Mouse (Mus musculus) megakaryocyte, embryonic 14.5 days (primary cell): ENCODE measurements around the gene Samd4b. TPM values are rescaled to one million over a fixed set of nuclear protein-coding genes. Genes with fewer than 3 reads are reported as not detected.

Experiments
- H3K27me3 ChIP-seq: replicated peaks from 2 replicates; pipeline ENCODE3; 2012; ENCODE audit warnings: inconsistent platforms
- H3K36me3 ChIP-seq: replicated peaks from 2 replicates; pipeline ENCODE3; 2012; ENCODE audit warnings: low read length, inconsistent platforms, mixed read lengths
- H3K4me1 ChIP-seq: 2 replicates; pipeline ENCODE4 v1.6.1; 2012; ENCODE audit warnings: inconsistent platforms
- H3K4me3 ChIP-seq: replicated peaks from 2 replicates; pipeline ENCODE3; 2012; ENCODE audit warnings: moderate library complexity, mild to moderate bottlenecking, inconsistent platforms
- H3K9me3 ChIP-seq: 2 replicates; pipeline ENCODE4 v1.6.1; 2012; ENCODE audit warnings: inconsistent platforms
- FLI1 ChIP-seq: IDR thresholded peaks from 2 replicates; pipeline ENCODE4 v1.6.1; 2012; ENCODE audit warnings: low read length, inconsistent platforms, mixed read lengths
- GATA1 ChIP-seq: IDR thresholded peaks from 3 replicates; pipeline ENCODE4 v1.6.1; 2012; ENCODE audit warnings: mixed read lengths, low read length, inconsistent platforms, borderline replicate concordance
- polyA plus RNA-seq: library from polyadenylated mRNA; stranded (reverse); fragments of >175 nt; gene quantifications from 2 replicates; pipeline ENCODE4 v1.2.3, GENCODE M21; 2012; ENCODE audit warnings: low replicate concordance; ENCODE audit not compliant: insufficient read depth

The Samd4b gene
- polyA plus RNA-seq, 1 experiment: 125 TPM

DNA sequence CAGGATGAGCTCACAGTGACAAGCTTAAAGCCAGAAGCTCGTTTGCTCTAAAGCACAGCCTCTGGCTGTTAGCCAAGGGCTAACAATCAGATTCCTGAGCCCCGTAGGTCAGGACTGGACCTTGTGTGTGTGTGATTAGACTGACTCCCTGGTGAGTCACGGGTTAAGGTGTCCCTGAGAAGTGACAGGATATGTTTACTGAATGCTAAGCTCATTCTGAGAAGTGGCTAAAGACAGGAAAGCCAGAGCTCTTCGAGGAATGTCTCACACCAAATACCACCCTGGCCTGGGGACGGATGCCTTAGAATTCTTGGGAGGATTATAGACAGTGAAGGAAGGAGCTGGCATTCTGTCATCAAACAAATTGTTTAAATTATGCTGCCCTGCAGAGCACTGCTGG, 240.0 kb downstream of the Samd4b start:
- H3K4me3 ChIP-seq: no peak overlapping the region
- TF ChIP-seq GATA1 (no peak), FLI1 (no peak)
- peaks cover 57% of the 10 kb centered on the region for H3K36me3 ChIP-seq
- peaks cover 19% of the 10 kb centered on the region for H3K27me3 ChIP-seq
- no peaks in the 10 kb centered on the region for H3K9me3 ChIP-seq
- peaks cover 35% of the 10 kb centered on the region for H3K4me1 ChIP-seq

DNA sequence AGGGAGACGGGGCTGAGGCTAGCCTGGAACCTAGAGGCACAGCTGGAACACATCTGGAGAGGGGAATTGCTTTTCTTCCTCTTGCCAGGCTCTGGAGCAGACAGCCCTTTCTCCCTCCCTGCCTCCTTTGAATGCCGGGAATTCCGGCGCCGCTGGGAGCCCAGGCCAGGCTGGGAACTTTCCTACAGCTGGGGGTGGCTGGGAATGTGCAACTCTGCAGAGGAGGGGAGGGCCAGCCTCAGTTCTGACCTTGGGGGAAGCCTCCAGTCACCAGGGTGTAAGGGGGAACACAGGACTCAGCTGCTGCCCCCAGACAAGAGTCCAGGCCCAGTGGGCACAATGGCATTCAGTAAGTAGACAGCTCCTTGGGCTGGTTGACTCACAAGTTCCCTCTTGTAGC, 241.0 kb downstream of the Samd4b start:
- Histone ChIP-seq H3K36me3 (peaks cover 58% of the 10 kb centered on the region), H3K27me3 (peaks cover 12% of the 10 kb centered on the region), H3K9me3 (no peaks in the 10 kb centered on the region), H3K4me3 (no peak overlapping the region), H3K4me1 (peaks cover 38% of the 10 kb centered on the region)
- TF ChIP-seq GATA1 (no peak), FLI1 (no peak)

DNA sequence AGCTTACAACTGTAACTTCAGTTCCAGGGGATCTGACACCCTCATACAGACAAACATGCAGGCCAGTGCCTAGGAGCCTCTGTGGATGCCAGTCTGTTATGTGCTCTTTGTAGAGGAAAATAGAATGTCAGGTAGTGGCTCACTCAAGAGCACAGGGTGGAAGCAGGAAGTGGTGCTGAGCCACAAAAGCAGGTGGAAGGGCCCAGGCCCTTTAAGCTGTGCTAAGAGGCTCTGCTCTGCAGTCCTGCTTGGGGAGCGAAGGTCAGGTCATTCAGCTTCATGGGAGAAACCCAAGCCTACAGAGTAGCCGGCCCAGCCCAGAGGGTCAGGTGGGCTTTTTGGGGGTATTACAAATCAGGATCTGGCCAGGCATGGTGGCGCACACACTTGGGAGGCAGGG, 242.7 kb downstream of the Samd4b start:
- peaks cover 48% of the 10 kb centered on the region for H3K36me3 ChIP-seq
- peaks cover 43% of the 10 kb centered on the region for H3K4me1 ChIP-seq
- TF ChIP-seq GATA1 (no peak), FLI1 (no peak)
- H3K9me3 ChIP-seq: no peaks in the 10 kb centered on the region
- H3K4me3 ChIP-seq: no peak overlapping the region
- H3K27me3 ChIP-seq: peaks cover 4% of the 10 kb centered on the region

DNA sequence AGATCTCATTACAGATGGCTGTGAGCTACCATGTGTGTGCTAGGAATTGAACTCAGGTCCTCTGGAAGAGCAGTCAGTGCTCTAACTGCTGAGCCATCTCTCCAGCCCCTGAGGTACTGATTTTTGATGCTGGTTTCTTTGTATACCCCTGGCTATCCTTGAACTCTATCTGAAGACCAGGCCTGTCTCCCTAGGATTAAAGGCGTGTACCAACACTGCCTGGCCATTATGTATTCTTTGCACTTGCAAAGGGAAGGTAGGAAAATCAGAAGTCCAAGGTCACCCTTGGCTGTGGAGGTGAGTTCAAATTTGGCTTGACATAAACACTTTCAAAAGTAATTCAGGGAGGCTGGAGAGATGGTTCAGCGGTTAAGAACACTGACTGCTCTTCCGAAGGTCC, 243.3 kb downstream of the Samd4b start:
- peaks cover 49% of the 10 kb centered on the region for H3K4me1 ChIP-seq
- no peak overlapping the region for H3K4me3 ChIP-seq
- TF ChIP-seq GATA1 (no peak), FLI1 (no peak)
- peaks cover 42% of the 10 kb centered on the region for H3K36me3 ChIP-seq
- H3K9me3 ChIP-seq: no peaks in the 10 kb centered on the region
- H3K27me3 ChIP-seq: peaks cover 4% of the 10 kb centered on the region

DNA sequence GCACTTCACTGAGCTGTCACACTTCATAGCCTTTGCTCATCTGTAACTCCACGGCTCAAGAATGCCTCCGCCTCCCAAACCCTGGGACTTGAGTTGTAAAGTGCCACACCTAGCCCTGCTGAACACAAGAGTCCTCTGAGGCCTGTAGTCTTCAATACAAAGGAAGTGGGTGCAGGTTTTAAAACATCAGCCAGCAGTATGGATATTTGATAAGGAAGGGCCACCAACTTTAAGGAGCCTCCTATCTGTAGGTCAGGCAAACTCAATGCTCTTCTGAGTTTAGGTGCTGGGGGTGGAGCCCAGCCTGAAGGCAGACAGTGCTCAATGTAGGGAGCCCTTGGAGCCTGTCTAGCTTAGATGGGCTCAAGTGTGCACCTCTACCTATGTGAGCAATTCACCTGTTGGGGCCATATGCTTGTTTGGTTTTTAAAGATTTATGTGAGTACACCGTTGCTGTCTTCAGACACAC, 243.8 kb downstream of the Samd4b start:
- TF ChIP-seq FLI1: no peak
- TF ChIP-seq GATA1: no peak
- Histone ChIP-seq H3K27me3 (peaks cover 4% of the 10 kb centered on the region), H3K4me3 (no peak overlapping the region), H3K9me3 (no peaks in the 10 kb centered on the region), H3K36me3 (peaks cover 39% of the 10 kb centered on the region), H3K4me1 (peaks cover 54% of the 10 kb centered on the region)

DNA sequence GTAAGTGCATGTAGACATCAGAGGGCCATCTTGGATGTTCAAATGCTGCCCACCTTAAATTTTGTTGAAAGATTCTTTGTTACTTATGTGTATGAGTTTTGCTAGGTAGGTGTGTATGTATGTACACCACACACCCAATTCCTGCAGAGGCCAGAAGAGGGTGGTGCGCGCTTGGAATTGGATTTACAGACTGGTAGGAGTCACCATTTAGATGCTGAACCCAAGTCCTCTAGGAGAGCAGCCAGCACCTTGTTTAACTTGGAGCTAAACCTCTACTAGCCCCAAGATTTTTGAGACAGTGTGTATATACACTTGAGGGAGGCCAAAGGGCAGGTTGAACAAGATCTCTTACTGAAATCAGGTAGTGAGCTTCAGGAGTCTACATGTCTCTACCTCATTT, 244.7 kb downstream of the Samd4b start:
- Histone ChIP-seq H3K9me3 (no peaks in the 10 kb centered on the region), H3K36me3 (peaks cover 37% of the 10 kb centered on the region), H3K4me3 (no peak overlapping the region), H3K27me3 (peaks cover 2% of the 10 kb centered on the region), H3K4me1 (peaks cover 54% of the 10 kb centered on the region)
- TF ChIP-seq FLI1: no peak
- TF ChIP-seq GATA1: no peak

DNA sequence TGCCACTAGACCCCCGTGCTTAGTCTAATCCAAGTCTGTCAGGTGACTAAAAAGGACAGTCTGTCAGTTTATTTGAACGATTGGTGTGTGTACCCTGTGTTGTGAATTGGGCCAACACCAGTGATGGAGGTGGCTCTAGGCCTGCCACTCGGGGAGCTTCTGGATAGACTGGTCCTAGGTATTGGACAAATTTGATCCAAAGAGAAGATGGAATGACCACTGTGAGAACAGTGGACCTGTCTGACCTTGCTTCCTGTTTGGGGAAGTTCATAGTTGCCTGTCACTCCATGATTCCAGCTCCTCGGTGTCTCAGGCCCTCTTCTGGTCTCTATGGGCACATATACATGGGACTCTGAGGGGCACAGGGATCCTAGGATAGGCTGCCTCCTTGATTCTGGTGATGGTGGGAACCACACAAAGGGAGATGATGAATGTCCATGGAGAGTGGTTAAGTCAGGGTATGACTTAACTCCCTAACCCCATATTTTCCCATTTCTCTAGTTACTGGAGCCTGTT, 246.2 kb downstream of the Samd4b start:
- peaks cover 37% of the 10 kb centered on the region for H3K36me3 ChIP-seq
- peaks cover 45% of the 10 kb centered on the region for H3K4me1 ChIP-seq
- TF ChIP-seq GATA1: no peak
- TF ChIP-seq FLI1: no peak
- no peaks in the 10 kb centered on the region for H3K9me3 ChIP-seq
- peak overlapping the region; percentile 99 for H3K4me3 ChIP-seq
- H3K27me3 ChIP-seq: no peaks in the 10 kb centered on the region

DNA sequence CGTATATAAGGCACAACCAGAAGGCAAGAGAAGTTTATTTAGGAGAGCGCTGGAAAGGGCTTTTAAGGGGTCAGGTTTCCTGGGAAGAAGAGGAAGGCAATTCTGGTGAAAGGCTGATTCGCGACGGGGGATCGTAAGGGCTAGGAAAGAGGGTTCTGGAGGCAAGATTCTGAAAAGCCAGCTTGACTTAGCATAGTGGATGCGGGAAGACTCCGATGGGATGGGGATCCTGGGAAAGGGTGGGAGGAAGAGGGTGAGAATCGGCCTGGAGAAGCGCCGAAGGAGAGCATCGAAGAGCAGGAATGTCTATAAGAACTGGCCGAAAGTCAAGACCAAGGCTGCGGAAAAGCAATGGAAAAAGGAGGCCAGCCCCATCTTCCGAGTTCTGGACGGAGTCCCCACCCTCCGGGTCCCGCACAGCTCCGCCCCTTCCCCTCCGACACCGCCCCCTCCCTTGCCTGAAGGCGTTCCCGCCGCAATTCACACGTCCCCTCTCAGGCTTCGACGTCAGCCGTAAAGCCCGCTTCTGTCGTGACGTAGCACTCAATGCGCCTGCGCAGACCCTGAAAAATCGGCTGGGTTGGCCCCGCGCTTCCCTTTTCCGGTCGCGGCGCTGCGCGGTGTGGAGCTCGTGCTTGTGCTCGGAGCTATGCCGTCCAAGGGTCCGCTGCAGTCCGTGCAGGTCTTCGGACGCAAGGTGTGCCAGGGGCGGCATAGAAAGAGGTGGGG, 247.6 kb downstream of the Samd4b start, which contains the start of gene Rps16:
Rps16 (plus strand) TSS at position 498 of the 729 bp plus-strand sequence.
- TF ChIP-seq GATA1: no peak
- TF ChIP-seq FLI1: peak; percentile 56; the same call in 1 of the 2 replicates
- H3K4me3 ChIP-seq: peak within 1 kb of the TSS; percentile 99

More for the DNA sequence above, 247.6 kb downstream of the Samd4b start, which contains the start of gene Rps16:
- peaks cover 43% of the 10 kb centered on the region for H3K4me1 ChIP-seq
- H3K36me3 ChIP-seq: peaks cover 36% of the 10 kb centered on the region
- H3K9me3 ChIP-seq: no peaks in the 10 kb centered on the region
- no peaks in the 10 kb centered on the region for H3K27me3 ChIP-seq

Other genes starting within 250 kb of the Samd4b start
- 495 and 2,789 TPM in 2 replicates for gene Rps16, start 247.5 kb downstream of the Samd4b start, polyA plus RNA-seq
- 13.5 and 26.9 TPM in 2 replicates for gene Plekhg2, start 225.5 kb downstream of the Samd4b start, polyA plus RNA-seq
- 159 and 225 TPM in 2 replicates for gene Zfp36, start 217.9 kb downstream of the Samd4b start, polyA plus RNA-seq
- 15.2 and 24.0 TPM in 2 replicates for gene Med29, start 205.4 kb downstream of the Samd4b start, polyA plus RNA-seq
- 38.6 and 78.0 TPM in 2 replicates for gene Paf1, start 205.2 kb downstream of the Samd4b start, polyA plus RNA-seq
- 4.7 and 41.3 TPM in 2 replicates for gene Gmfg, start 160.7 kb downstream of the Samd4b start, polyA plus RNA-seq
- 3.4 and 4.0 TPM in 2 replicates for gene Lrfn1, start 146.2 kb downstream of the Samd4b start, polyA plus RNA-seq
- not detected in 2 replicates for gene Ifnl2, start 87.7 kb downstream of the Samd4b start, polyA plus RNA-seq
- gene Ifnl3, start 75.3 kb downstream of the Samd4b start, polyA plus RNA-seq: not detected in 2 replicates
- gene Sycn, start 57.3 kb downstream of the Samd4b start, polyA plus RNA-seq: not detected in 2 replicates
- 0.28 TPM in 1 of 2 replicates, not detected in the other for gene Nccrp1, start 50.9 kb downstream of the Samd4b start, polyA plus RNA-seq
- gene Pak4, start within 50 bp of the Samd4b start, polyA plus RNA-seq: 17.3 and 20.8 TPM in 2 replicates
- not detected in 2 replicates for gene Acp7, start 33.2 kb upstream of the Samd4b start, polyA plus RNA-seq
- gene Fbxo27, start 94.7 kb upstream of the Samd4b start, polyA plus RNA-seq: not detected in 2 replicates
- not detected in 2 replicates for gene Fbxo17, start 118.7 kb upstream of the Samd4b start, polyA plus RNA-seq
- 283 and 464 TPM in 2 replicates for gene Mrps12, start 143.7 kb upstream of the Samd4b start, polyA plus RNA-seq
- gene Sars2, start 143.8 kb upstream of the Samd4b start, polyA plus RNA-seq: 16.1 and 18.5 TPM in 2 replicates
- not detected in 2 replicates for gene Ccer2, start 158.0 kb upstream of the Samd4b start, polyA plus RNA-seq
- 230 and 254 TPM in 2 replicates for gene Sirt2, start 168.6 kb upstream of the Samd4b start, polyA plus RNA-seq
- 239 and 363 TPM in 2 replicates for gene Nfkbib, start 169.4 kb upstream of the Samd4b start, polyA plus RNA-seq
- 30.8 and 66.7 TPM in 2 replicates for gene Rinl, start 190.8 kb upstream of the Samd4b start, polyA plus RNA-seq
- 226 and 241 TPM in 2 replicates for gene Hnrnpl, start 210.4 kb upstream of the Samd4b start, polyA plus RNA-seq
- gene Ech1, start 227.1 kb upstream of the Samd4b start, polyA plus RNA-seq: 12.0 and 64.8 TPM in 2 replicates
- 1.3 TPM in 1 of 2 replicates, not detected in the other for gene Lgals4, start 235.7 kb upstream of the Samd4b start, polyA plus RNA-seq